Mouse (Mus musculus) mouse trophoblast stem cell (cell line): ENCODE results near the gene Sap30bp.

Source experiments
- in situ Hi-C, 2 experiments: fragments of 300-500 bp; cut with MseI, MboI; formaldehyde crosslinking; loops; 2 replicates in 1 of 2; 3 replicates in 1 of 2; pipeline ENCODE4 v1.15.1; 2025

Gene Sap30bp

DNA sequence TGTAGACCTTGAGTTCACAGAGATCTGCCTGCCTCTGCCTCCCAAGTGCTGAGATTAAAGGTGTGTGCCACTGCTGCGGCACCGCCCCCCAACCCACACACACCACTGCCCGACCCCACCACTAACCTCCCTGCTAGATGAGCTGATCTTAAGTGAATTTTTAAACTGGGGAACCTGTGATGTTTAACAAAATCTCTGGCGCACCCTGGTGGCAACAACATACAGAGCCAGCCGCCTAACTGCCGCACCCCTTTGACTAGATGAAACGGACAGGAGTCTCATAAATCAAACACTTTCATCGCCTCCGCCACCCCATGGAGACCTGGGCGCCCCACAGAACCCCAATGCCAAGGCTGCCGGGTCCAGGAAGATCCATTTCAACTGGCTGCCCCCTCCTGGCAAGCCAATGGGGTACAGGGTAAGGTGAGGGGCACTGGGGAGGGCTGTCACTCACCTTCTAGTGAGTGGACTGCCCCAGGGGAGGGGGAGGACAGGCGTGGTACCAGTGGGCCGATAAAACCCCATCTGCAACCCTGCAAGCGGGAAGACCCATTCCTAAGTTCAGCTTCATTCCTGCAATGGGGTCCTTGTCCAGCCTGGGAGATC lies 66.6 kb downstream of the Sap30bp start:
- in situ Hi-C loops: loop anchor here (5.0 kb wide), 2 partner anchors 57 to 62 kb away; no protein-coding TSS in a partner anchor

GRCm38 (mm10) chr11:116000607-116001006 lies 67.5 kb downstream of the Sap30bp start:
- in situ Hi-C loops: no loop called here

GRCm38 (mm10) chr11:116001725-116002124 lies 68.6 kb downstream of the Sap30bp start:
- in situ Hi-C loops: no loop called here

GRCm38 (mm10) chr11:116002894-116003293 lies 69.8 kb downstream of the Sap30bp start:
- in situ Hi-C loops: no loop called here

DNA sequence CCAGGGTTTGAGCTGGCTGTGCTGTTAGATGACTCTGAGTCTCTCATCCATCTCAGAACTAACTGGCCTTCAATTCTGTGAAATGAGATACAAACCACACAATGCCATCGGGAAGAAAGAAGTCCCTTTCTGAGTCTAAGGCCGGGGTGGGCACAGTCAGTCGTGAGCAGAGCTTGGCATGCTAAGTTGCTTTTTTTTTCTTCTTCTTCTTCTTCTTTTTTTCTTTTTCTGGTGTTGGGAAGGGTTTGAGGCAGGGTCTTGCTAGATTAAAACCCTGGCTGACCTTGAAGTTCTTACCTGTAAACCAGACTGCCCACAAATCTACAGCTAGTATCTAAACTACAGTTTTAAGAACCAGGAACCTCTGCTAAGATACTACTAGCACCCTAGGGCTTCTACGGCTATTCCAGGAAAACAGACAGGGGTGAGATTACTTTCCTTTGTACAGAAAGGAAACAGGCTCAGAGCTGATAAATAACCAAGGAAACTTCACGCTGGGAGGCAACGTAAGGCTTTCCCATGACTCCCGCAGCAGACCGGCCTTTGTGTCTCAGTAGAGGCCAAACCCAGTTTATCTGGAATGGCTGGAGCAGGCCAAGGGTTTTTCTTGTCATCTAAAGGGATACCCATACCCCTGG lies 71.2 kb downstream of the Sap30bp start:
- in situ Hi-C loops: no loop called here

DNA sequence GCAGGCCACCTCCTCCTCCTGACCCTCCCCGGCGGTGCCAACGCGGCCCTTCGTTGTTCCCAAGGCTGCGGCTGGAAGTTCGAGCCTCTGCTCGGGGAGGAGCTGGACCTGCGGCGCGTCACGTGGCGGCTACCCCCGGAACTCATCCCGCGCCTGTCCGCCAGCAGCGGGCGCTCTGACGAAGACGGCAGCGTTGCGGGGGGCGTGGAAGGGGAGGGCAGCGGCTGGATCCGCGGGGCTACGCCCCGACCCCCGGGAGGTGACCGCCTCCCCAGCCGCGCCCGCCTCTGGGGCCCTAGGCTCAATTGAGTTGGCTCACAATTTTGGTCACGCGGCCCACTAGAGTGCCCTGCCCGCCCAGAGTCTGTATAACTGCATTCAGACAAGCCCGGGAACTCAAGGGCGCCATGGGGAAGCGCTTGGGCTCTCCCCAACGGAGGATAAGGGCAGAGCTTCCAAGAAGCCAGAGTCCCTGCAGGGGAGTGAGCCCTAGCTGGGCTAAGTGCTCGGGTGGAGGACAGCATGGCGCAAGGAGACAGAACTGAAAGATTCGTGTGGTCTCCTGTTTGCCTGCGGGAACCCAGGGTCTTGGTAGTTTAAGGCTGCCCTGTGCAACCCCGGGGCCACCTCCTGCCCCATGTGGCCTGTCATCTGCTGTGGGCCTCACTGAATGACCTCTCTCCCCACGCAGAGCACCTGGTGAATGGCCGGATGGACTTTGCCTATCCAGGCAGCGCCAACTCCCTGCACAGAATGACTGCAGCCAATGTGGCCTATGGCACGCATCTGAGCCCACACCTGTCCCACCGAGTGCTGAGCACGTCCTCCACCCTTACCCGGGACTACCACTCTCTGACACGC lies 72.0 kb downstream of the Sap30bp start:
- in situ Hi-C loops: no loop called here

GRCm38 (mm10) chr11:116005701-116006419 lies 72.8 kb downstream of the Sap30bp start:
- in situ Hi-C loops: no loop called here

DNA sequence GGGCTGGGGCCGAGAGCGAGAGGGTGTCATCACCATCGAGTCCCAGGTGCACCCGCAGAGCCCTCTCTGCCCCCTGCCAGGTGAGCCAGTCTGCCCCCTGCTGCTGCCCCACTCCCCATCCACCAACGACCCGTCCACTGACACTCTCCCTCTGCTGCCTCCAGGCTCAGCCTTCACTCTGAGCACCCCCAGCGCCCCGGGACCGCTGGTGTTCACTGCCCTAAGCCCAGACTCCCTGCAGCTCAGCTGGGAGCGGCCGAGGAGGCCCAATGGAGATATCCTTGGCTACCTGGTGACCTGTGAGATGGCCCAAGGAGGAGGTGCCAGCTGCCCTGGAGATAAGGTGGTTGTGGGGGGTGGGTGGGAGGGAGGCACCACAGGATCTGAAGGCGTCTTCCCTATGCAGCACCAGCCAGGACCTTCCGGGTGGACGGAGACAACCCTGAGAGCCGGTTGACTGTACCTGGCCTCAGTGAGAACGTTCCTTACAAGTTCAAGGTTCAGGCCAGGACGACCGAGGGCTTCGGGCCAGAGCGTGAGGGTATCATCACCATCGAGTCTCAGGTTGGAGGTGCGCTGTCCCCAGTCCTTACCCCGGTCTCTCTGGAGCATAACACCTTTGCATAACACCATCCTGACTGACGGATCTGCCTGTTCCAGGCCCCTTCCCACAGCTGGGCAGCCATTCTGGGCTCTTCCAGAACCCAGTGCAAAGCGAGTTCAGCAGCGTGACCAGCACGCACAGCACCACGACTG lies 74.2 kb downstream of the Sap30bp start:
- in situ Hi-C loops: no loop called here

- in situ Hi-C loops: no loop called here
These were observed 75.3 kb downstream of the Sap30bp start for GRCm38 (mm10) chr11:116008411-116008810.

GRCm38 (mm10) chr11:116008832-116009375 lies 75.8 kb downstream of the Sap30bp start:
- in situ Hi-C loops: no loop called here

DNA sequence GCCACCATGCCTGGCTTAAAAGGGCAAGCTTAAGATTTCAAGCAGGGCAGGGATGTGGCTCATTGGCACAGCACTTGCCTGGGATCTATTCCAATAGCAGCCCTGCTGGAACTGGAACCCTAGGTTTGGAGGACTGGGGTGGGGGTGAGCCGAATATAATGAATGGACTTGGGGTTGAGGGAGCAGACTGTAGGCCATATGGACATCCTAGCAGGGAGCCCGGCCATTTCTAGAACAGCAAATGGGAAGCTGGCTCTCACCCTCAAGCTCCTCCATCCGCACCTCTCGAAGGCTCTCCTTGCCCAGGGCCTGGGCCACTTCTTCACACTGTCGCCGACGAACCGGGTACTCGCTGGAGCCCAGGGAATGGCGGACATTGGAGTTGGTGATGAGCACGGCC lies 76.6 kb downstream of the Sap30bp start:
- in situ Hi-C loops: no loop called here

GRCm38 (mm10) chr11:116010146-116010545 lies 77.1 kb downstream of the Sap30bp start:
- in situ Hi-C loops: no loop called here

DNA sequence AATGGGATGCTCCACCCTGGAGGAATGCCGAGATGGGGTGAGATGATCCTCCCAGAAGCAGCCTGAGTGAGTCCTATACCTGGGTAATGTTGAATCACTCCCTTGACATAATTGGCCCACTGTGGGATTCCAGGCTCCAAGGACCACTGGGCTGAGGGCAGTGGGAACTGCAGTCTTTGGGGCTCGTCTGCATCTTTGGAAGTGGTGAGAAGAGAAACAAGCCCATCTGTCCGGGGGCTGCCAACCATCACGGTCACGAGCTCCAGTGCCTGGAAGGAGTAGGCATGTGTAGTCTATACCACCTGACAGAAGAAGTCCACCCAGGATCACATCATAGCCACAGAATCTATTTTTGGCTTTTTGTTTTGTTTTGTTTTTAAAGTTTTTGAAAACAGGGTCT lies 77.9 kb downstream of the Sap30bp start:
- in situ Hi-C loops: no loop called here

GRCm38 (mm10) chr11:116011529-116012261 lies 78.6 kb downstream of the Sap30bp start:
- in situ Hi-C loops: no loop called here

- in situ Hi-C loops: no loop called here
These were observed 79.3 kb downstream of the Sap30bp start, which contains the start of gene Galk1 for GRCm38 (mm10) chr11:116012262-116012947. TSS of gene Galk1 (minus strand) at chr11:116012719.

- in situ Hi-C loops: no loop called here
These were observed 81.7 kb downstream of the Sap30bp start for GRCm38 (mm10) chr11:116014821-116015220.
